Mouse (Mus musculus) liver, adult 2 months (tissue): Measurements from ENCODE around the gene Cyth3.

Source experiments
- CTCF ChIP-seq: fragments of 200-500 bp; IDR thresholded peaks from 2 replicates; pipeline ENCODE4 v1.5.1; 2011; ENCODE audit warnings: low read depth, low read length, control low read depth
- POLR2A ChIP-seq: fragments of 200-500 bp; IDR thresholded peaks from 2 replicates; pipeline ENCODE4 v1.6.1; 2011; ENCODE audit warnings: low read length, control low read depth; ENCODE audit not compliant: insufficient read depth; ENCODE audit errors: extremely low read depth

DNA sequence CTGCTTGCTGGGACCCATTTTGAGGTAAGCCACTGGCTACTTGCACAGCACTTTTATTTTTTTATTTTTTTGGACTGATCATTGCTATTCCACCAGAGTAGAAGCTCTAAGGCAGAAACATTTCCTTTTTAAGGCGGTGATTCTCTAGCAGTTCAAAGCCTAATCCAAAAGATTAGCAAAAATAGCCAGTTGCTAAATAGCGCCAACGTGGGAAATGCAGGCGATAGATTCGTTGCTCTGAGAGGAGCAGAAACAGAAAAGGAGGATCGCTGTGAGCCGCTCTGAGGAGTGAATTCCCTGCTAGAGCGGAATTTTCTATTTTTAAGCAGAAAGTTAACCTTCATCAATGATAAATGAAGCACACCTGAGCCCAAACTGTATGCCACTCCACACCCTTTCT lies 40.4 kb upstream of the Cyth3 start:
- no peak for TF ChIP-seq CTCF
- no peak for TF ChIP-seq POLR2A
